Mouse (Mus musculus) kidney, postnatal 10 days (tissue): ENCODE data around the gene Snapc3.
"Not testable (repeated sequence)": the region's sequence is repeated elsewhere in the genome, so short reads cannot be mapped to it uniquely, and the experiment has no call there.

Experiments
- DNase-seq: peaks from one replicate; pipeline ENCODE4 v3.0.0; 2021; ENCODE audit warnings: mixed read lengths

The Snapc3 gene

GRCm38 (mm10) chr4:83418781-83419180 lies 1.3 kb downstream of the Snapc3 start:
- no peak for DNase-seq

- no peak for DNase-seq
These were observed 6.1 kb downstream of the Snapc3 start for GRCm38 (mm10) chr4:83423641-83424040.

GRCm38 (mm10) chr4:83425119-83425518 lies 7.6 kb downstream of the Snapc3 start:
- DNase-seq, result no peak

- no peak for DNase-seq
These were observed 9.6 kb downstream of the Snapc3 start for GRCm38 (mm10) chr4:83427141-83427540.

- no peak for DNase-seq
These were observed 10.2 kb downstream of the Snapc3 start for GRCm38 (mm10) chr4:83427696-83428095.

- no peak for DNase-seq
These were observed 11.3 kb downstream of the Snapc3 start for GRCm38 (mm10) chr4:83428845-83429244.

GRCm38 (mm10) chr4:83431950-83432349 lies 14.4 kb downstream of the Snapc3 start:
- no peak for DNase-seq

- no peak for DNase-seq
These were observed 15.4 kb downstream of the Snapc3 start for GRCm38 (mm10) chr4:83432901-83433300.

- no peak for DNase-seq
These were observed 18.9 kb downstream of the Snapc3 start for GRCm38 (mm10) chr4:83436375-83436774.

- peak; percentile 24 for DNase-seq
These were observed 20.6 kb downstream of the Snapc3 start for GRCm38 (mm10) chr4:83438116-83438515.

- no peak for DNase-seq
These were observed 21.5 kb downstream of the Snapc3 start for GRCm38 (mm10) chr4:83439045-83439444.

- no peak for DNase-seq
These were observed 23.5 kb downstream of the Snapc3 start for GRCm38 (mm10) chr4:83441050-83441449.

GRCm38 (mm10) chr4:83450785-83451184 lies 33.3 kb downstream of the Snapc3 start:
- DNase-seq, result no peak

- no peak for DNase-seq
These were observed 42.6 kb downstream of the Snapc3 start for GRCm38 (mm10) chr4:83460106-83460505.

GRCm38 (mm10) chr4:83464827-83465226 lies 47.3 kb downstream of the Snapc3 start:
- DNase-seq, result no peak

- no peak for DNase-seq
These were observed 50.1 kb downstream of the Snapc3 start for GRCm38 (mm10) chr4:83467615-83468014.

- no peak for DNase-seq
These were observed 50.7 kb downstream of the Snapc3 start for GRCm38 (mm10) chr4:83468208-83468607.

GRCm38 (mm10) chr4:83485250-83485649 lies 67.7 kb downstream of the Snapc3 start:
- DNase-seq, result no peak

- peak; percentile 91 for DNase-seq
These were observed 68.2 kb downstream of the Snapc3 start for GRCm38 (mm10) chr4:83485735-83486116.

GRCm38 (mm10) chr4:83486117-83486901 lies 68.8 kb downstream of the Snapc3 start, which contains the start of gene Psip1:
Gene Psip1, minus strand, starts transcription at chr4:83486459.
- peak; percentile 92 for DNase-seq

- no peak for DNase-seq
These were observed 71.6 kb downstream of the Snapc3 start for GRCm38 (mm10) chr4:83489121-83489520.

- DNase-seq, result no peak
These were observed 75.6 kb downstream of the Snapc3 start for GRCm38 (mm10) chr4:83493112-83493511.

- DNase-seq, result not testable (repeated sequence)
These were observed 79.5 kb downstream of the Snapc3 start for GRCm38 (mm10) chr4:83497013-83497412.

- no peak for DNase-seq
These were observed 82.9 kb downstream of the Snapc3 start for GRCm38 (mm10) chr4:83500154-83501036.
